Mouse (Mus musculus): ENCODE results near the gene Grik5. TPM values are rescaled to one million over a fixed set of nuclear protein-coding genes. Genes with fewer than 3 reads are reported as not detected.
A peak's percentile ranks its signal among the peaks of the same experiment; 100 is the strongest.

Grik5 gene
- polyA plus RNA-seq, 1 experiment from 2014 or later, result 0.82 TPM

DNA sequence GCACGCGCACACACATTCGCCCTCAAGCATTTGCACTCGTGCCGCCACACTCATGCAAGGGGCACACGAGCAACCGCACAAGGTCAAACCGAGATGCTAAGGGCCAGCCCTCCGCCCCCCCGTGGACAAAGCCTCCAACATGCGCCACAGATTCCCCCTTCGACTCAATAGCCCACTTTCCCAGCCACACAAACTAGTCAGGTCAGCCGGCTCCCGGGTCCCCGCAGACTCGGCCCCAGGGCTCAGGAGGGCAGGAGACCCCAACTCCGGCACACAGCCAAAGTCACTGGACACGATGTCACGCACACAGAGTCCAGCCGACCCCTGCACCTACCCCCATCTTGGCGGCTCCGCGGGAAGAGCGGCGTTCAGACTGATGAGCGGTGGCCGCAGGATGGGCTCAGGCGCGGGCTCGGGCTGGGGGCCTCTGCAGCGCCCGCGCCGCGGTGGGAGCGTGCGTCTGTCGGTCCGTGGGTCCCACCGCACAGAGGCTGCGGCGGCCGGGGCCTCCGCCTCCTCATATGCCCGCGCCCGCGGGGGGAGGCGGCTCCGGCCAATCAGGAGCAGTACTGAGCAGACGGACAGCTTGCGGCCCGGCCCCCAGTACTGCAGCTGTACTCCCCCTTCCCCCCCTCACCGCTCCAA, 66.6 kb downstream of the Grik5 start, which contains the start of gene Atp1a3:
TSS of gene Atp1a3 (minus strand) at position 538 of the 645 bp plus-strand sequence.
- 3% methylated on average over 54 of the region's 54 CpGs for WGBS (ENCODE audit: insufficient replicate concordance)
- no peaks in the 10 kb centered on the region for H3K36me3 ChIP-seq (replicated peaks)
- no peak for ATAC-seq (ENCODE audit: insufficient read depth)
- H3K9ac ChIP-seq, result no peak within 1 kb of the TSS
- H3K27ac ChIP-seq (replicated peaks), result 0 out of 2 replicates have a peak within 1 kb of the TSS, but pooled peaks have one; percentile 20
- peak within 1 kb of the TSS; percentile 51 for H3K4me2 ChIP-seq
- peaks cover 11% of the 10 kb centered on the region for H3K4me1 ChIP-seq (replicated peaks)
- H3K4me3 ChIP-seq (replicated peaks), result peak within 1 kb of the TSS; percentile 36
- peaks cover 78% of the 10 kb centered on the region for H3K27me3 ChIP-seq
- no peaks in the 10 kb centered on the region for H3K9me3 ChIP-seq (replicated peaks)

DNA sequence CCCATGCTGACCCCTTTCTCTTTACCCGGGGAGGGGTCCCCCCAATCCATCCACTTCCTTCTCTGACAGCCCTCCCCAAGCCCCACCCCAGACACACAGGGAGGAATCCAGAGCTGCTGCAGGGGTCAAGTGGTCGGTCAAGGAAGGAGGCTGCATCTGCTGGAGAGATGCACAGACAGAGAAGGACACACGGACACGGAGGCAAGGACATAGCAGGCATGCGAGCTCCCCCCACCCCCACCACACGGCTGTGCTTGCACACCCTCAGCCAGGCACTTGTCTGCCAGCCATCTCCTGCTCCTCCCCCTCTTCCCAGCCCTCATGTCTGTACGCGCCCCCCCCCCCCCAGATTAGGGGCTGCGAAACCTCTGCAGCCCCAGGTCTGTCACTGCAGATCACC, 67.3 kb downstream of the Grik5 start:
- H3K27ac ChIP-seq (replicated peaks), result no peak overlapping the region
- H3K4me3 ChIP-seq (replicated peaks), result no peak overlapping the region
- no peak for ATAC-seq (ENCODE audit: insufficient read depth)
- H3K36me3 ChIP-seq (replicated peaks), result no peaks in the 10 kb centered on the region
- no peaks in the 10 kb centered on the region for H3K9me3 ChIP-seq (replicated peaks)
- WGBS (ENCODE audit: insufficient replicate concordance), result 23% methylated on average over 8 of the region's 9 CpGs
- H3K4me1 ChIP-seq (replicated peaks), result peaks cover 3% of the 10 kb centered on the region; the same call in 1 of the 2 replicates
- no peak overlapping the region for H3K9ac ChIP-seq
- H3K27me3 ChIP-seq, result peaks cover 71% of the 10 kb centered on the region
- no peak overlapping the region for H3K4me2 ChIP-seq

DNA sequence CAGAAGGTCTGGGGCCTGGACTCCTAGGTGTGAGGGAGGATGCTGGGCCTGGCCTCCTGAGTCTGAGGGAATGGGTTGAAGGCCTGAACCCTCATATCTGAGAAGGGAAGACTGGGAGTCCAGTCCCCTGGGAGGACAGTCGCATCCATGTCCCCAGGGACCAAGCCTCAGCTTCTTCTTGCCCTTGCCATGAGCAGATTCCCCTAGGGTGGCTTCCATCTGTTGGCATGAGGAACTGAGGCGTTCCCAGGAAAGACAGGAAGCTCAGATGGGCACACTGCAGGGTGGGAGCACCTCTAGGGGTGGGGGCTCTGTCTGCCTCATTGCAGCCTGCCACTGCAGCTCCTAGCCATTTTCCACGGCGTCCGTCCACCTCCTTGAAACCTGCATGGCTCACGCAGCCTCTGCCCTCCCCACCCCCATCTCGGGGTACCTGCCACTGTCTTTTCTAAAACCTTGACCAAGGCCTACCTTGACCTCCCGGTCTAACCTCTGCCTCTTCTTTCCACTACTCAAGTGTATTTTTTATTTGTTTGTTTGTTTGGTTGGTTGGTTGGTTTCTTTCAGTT, 68.2 kb downstream of the Grik5 start:
- no peak for ATAC-seq (ENCODE audit: insufficient read depth)
- peaks cover 61% of the 10 kb centered on the region for H3K27me3 ChIP-seq
- no peak overlapping the region for H3K4me2 ChIP-seq
- H3K4me3 ChIP-seq (replicated peaks), result no peak overlapping the region
- H3K36me3 ChIP-seq (replicated peaks), result no peaks in the 10 kb centered on the region
- no peaks in the 10 kb centered on the region for H3K4me1 ChIP-seq (replicated peaks)
- WGBS (ENCODE audit: insufficient replicate concordance), result 60% methylated on average over 8 of the region's 8 CpGs
- H3K9ac ChIP-seq, result no peak overlapping the region
- no peaks in the 10 kb centered on the region for H3K9me3 ChIP-seq (replicated peaks)
- no peak overlapping the region for H3K27ac ChIP-seq (replicated peaks)

DNA sequence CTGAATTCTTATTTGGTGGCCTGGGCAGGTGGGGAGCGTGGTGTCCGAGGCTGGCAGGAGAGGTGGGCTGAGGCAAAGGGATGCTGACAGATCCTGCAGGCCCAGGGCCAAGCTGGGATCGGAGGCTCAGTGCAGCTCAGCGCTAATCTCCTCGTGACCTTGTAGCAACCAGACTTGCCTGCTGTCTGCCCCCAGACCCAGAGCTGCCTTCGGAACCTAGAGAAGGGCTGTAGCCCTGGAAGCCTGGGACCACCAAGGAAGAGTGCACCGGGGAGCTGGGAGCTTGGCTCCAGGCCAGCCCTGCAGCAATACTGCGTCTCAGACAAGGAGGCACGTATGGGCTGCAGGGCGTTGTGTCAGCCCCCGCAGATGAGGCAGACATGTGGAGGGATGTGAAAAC, 68.9 kb downstream of the Grik5 start:
- Histone ChIP-seq H3K9ac (no peak overlapping the region), H3K27me3 (peaks cover 55% of the 10 kb centered on the region), H3K27ac (replicated peaks) (no peak overlapping the region), H3K9me3 (replicated peaks) (no peaks in the 10 kb centered on the region), H3K4me2 (no peak overlapping the region), H3K36me3 (replicated peaks) (no peaks in the 10 kb centered on the region), H3K4me1 (replicated peaks) (no peaks in the 10 kb centered on the region), H3K4me3 (replicated peaks) (no peak overlapping the region)
- ATAC-seq (ENCODE audit: insufficient read depth), result no peak
- WGBS (ENCODE audit: insufficient replicate concordance), result 54% methylated on average over 11 of the region's 11 CpGs

DNA sequence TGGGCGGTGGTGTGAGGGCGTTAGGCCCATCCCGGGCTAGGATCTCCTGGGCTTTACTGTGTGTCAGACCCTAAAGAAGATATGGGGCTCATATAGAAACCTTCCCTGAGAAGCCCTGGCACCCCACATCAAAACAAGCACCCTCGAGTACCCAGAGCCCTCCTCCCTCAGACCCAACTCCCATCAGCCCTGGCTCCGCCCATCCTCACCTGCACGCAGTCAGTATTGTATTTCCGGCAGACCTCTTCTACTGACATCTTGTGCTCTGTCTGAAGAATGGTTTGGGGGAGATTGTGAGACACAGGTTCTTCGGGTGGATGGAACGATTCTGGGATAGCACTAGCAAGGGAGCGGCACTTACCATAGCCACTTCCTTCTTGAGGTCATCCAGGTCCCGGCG, 71.4 kb downstream of the Grik5 start:
- H3K36me3 ChIP-seq (replicated peaks), result no peaks in the 10 kb centered on the region
- H3K4me1 ChIP-seq (replicated peaks), result no peaks in the 10 kb centered on the region

DNA sequence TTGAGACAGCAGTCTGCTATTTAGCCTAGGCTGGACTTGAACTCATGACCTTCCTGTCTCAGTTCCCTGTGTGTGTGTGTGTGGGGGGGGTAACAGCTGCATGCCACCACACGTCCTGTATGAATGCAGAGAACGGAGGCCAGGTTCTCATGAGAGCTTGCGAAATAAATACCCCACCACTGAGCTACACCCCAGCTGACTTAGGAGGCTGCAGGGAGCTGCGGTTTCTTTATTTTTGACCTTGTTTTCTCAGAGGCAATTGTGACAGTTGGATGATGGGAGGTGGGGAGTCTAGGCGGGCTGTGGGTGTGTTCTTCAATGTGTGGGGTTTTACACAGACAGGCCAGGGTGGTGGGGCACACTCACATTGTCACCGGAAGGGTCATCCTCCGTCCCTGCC, 71.9 kb downstream of the Grik5 start:
- Histone ChIP-seq H3K9me3 (replicated peaks) (no peaks in the 10 kb centered on the region), H3K27me3 (peaks cover 25% of the 10 kb centered on the region), H3K27ac (replicated peaks) (no peak overlapping the region), H3K4me1 (replicated peaks) (no peaks in the 10 kb centered on the region), H3K9ac (no peak overlapping the region), H3K4me3 (replicated peaks) (no peak overlapping the region), H3K4me2 (no peak overlapping the region), H3K36me3 (replicated peaks) (no peaks in the 10 kb centered on the region)
- ATAC-seq (ENCODE audit: insufficient read depth), result no peak
- 46% methylated on average over 7 of the region's 7 CpGs for WGBS (ENCODE audit: insufficient replicate concordance)

More for the DNA sequence above, 71.4 kb downstream of the Grik5 start:
- Histone ChIP-seq H3K4me2 (no peak overlapping the region), H3K27me3 (peaks cover 30% of the 10 kb centered on the region), H3K27ac (replicated peaks) (no peak overlapping the region), H3K9ac (no peak overlapping the region), H3K9me3 (replicated peaks) (no peaks in the 10 kb centered on the region), H3K4me3 (replicated peaks) (no peak overlapping the region)
- ATAC-seq (ENCODE audit: insufficient read depth), result no peak
- WGBS (ENCODE audit: insufficient replicate concordance), result 51% methylated on average over 12 of the region's 12 CpGs

DNA sequence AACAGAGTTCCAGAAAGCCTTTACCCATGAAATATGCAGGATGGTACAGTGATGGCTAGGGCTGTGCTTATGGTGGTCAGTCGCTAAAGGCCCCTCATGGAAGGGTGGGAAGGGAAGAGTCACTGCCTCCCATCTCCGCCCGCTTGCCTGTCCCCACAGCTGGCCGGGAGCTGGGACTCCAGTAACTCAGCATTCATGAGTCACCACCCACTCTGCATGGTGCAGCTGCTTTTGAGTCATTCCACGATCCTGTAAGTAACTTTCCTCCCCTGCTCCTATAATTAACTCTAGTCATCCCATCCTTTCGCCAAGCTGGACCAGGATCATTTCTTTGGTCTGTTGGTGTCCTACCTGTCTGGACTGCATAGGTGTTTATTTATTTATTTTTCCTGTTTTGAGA, 79.1 kb downstream of the Grik5 start:
- 56% methylated on average over 6 of the region's 6 CpGs for WGBS (ENCODE audit: insufficient replicate concordance)
- Histone ChIP-seq H3K4me1 (replicated peaks) (no peaks in the 10 kb centered on the region), H3K36me3 (replicated peaks) (no peaks in the 10 kb centered on the region), H3K27me3 (no peaks in the 10 kb centered on the region), H3K4me2 (no peak overlapping the region), H3K9me3 (replicated peaks) (no peaks in the 10 kb centered on the region), H3K9ac (no peak overlapping the region), H3K4me3 (replicated peaks) (no peak overlapping the region), H3K27ac (replicated peaks) (no peak overlapping the region)
- ATAC-seq (ENCODE audit: insufficient read depth), result no peak

DNA sequence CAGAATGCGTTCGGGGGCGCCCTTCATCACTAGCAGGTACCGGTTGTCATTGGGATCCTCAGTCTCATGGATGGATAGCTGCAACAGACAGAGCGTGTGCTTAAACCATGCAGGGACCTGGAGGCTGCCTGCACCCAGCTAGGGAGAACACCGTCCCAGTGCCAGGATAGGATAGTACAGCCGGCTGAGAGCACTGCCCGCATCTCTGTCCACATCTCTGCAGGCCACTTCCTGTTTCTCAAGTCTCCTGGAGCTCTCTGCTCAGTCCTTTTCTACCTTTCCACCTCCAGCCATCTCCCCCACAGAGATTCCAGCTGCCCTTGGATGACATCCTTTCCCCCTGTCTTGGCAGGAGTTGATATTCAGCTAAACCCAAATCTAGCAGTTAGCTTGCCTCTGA, 81.7 kb downstream of the Grik5 start:
- no peaks in the 10 kb centered on the region for H3K36me3 ChIP-seq (replicated peaks)
- no peaks in the 10 kb centered on the region for H3K4me1 ChIP-seq (replicated peaks)
- no peak overlapping the region for H3K4me3 ChIP-seq (replicated peaks)
- H3K9me3 ChIP-seq (replicated peaks), result no peaks in the 10 kb centered on the region
- no peak overlapping the region for H3K9ac ChIP-seq
- no peaks in the 10 kb centered on the region for H3K27me3 ChIP-seq
- H3K4me2 ChIP-seq, result no peak overlapping the region
- no peak overlapping the region for H3K27ac ChIP-seq (replicated peaks)
- WGBS (ENCODE audit: insufficient replicate concordance), result 62% methylated on average over 8 of the region's 8 CpGs
- ATAC-seq (ENCODE audit: insufficient read depth), result no peak

DNA sequence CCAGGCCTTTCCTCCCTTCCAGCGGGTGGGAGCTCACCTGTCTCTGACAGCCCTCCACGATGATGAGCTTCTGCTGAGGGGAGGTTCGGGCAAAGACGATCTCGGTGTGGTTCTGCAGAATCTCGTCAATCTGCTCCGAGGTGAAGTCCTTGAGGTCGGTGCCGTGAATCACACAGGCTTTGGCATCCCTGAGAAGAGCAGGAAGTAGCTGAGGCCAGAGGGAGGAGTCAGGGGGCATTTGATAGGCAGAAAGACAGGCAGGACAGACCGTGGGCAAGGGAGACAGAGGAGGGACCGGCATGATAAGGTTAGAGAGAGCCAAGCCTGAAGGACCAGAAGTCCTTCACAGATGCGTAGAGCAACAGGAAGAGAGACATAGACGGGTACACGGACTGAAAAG, 84.2 kb downstream of the Grik5 start:
- Histone ChIP-seq H3K36me3 (replicated peaks) (no peaks in the 10 kb centered on the region), H3K27ac (replicated peaks) (no peak overlapping the region), H3K4me2 (no peak overlapping the region), H3K9me3 (replicated peaks) (no peaks in the 10 kb centered on the region), H3K4me1 (replicated peaks) (no peaks in the 10 kb centered on the region), H3K9ac (no peak overlapping the region), H3K4me3 (replicated peaks) (no peak overlapping the region), H3K27me3 (no peaks in the 10 kb centered on the region)
- no peak for ATAC-seq (ENCODE audit: insufficient read depth)
- 51% methylated on average over 14 of the region's 14 CpGs for WGBS (ENCODE audit: insufficient replicate concordance)

DNA sequence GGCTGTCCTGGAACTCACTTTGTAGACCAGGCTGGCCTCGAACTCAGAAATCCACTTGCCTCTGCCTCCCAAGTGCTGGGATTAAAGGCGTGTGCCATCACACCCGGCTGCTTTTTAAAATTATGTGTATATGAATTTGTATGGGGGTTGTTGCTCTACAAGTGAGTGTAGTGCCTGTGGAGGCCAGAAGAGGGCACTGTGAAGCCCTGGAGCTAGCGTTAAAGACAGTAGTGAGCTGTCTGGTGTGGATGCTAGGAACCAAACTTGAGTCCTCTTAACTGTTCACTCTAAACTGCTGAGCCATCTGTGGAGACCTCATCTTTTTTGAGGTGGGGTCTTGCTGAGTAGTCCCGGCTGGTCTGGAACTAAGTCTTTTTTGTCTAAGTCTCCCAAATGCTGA, 86.3 kb downstream of the Grik5 start:
- Histone ChIP-seq H3K4me2 (no peak overlapping the region), H3K36me3 (replicated peaks) (no peaks in the 10 kb centered on the region), H3K9ac (no peak overlapping the region), H3K9me3 (replicated peaks) (no peaks in the 10 kb centered on the region), H3K27ac (replicated peaks) (no peak overlapping the region), H3K4me3 (replicated peaks) (no peak overlapping the region), H3K4me1 (replicated peaks) (no peaks in the 10 kb centered on the region), H3K27me3 (no peaks in the 10 kb centered on the region)
- 61% methylated on average over 5 of the region's 5 CpGs for WGBS (ENCODE audit: insufficient replicate concordance)
- ATAC-seq (ENCODE audit: insufficient read depth), result no peak

DNA sequence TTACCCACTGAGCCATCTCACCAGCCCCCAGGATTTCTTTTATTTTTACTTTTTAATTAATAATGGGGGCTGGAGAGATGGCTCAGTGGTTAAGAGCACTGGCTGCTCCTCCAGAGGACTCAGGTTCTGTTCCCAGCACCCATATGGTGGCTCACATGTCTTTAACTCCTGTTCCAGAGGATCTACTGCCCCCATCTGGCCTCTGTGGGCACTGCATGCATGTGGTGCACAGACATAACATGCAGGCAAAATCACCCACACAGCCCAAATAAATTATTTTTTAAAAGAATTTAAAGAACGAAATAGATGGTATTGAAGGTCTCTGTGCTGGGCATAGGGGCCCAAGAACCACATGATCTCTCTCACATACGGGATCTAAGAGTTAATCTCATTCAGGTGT, 87.8 kb downstream of the Grik5 start:
- Histone ChIP-seq H3K36me3 (replicated peaks) (no peaks in the 10 kb centered on the region), H3K9me3 (replicated peaks) (no peaks in the 10 kb centered on the region), H3K4me1 (replicated peaks) (no peaks in the 10 kb centered on the region), H3K9ac (no peak overlapping the region), H3K27ac (replicated peaks) (no peak overlapping the region), H3K27me3 (no peaks in the 10 kb centered on the region), H3K4me2 (no peak overlapping the region), H3K4me3 (replicated peaks) (no peak overlapping the region)
- no peak for ATAC-seq (ENCODE audit: insufficient read depth)
- WGBS (ENCODE audit: insufficient replicate concordance), result 70% methylated on average over 2 of the region's 2 CpGs

DNA sequence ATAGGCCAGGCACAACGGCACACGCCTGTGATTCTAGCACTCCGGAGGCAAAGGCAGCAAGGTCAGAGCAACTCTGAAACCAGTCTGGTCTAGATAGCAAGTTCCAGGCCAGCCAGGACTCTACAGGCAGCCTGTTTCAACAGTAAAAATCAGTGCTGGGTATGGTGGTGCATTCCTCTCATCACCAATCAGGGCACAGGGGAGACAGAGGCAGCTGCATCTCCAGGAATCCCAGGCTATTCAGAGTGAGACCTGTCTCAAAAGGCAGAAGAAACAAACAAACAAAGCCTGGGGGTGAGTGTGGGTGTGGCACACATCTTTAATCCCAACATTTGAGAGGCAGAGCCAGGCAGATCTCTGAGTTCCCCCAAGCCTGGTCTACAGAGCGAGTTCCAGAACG, 88.8 kb downstream of the Grik5 start:
- no peaks in the 10 kb centered on the region for H3K9me3 ChIP-seq (replicated peaks)
- no peaks in the 10 kb centered on the region for H3K36me3 ChIP-seq (replicated peaks)
- no peak overlapping the region for H3K27ac ChIP-seq (replicated peaks)
- no peak overlapping the region for H3K4me2 ChIP-seq
- no peak overlapping the region for H3K4me3 ChIP-seq (replicated peaks)
- whole genome bisulfite sequencing (ENCODE audit: insufficient replicate concordance), result 55% methylated on average over 5 of the region's 5 CpGs
- H3K9ac ChIP-seq, result no peak overlapping the region
- H3K4me1 ChIP-seq (replicated peaks), result no peaks in the 10 kb centered on the region
- no peak for ATAC-seq (ENCODE audit: insufficient read depth)
- H3K27me3 ChIP-seq, result no peaks in the 10 kb centered on the region
